Mouse (Mus musculus): ENCODE measurements around the gene Stox2.

Stox2 gene

GRCm38 (mm10) chr8:47351914-47352701 lies 94.1 kb downstream of the Stox2 start:
- DNase-seq: no peak

DNA sequence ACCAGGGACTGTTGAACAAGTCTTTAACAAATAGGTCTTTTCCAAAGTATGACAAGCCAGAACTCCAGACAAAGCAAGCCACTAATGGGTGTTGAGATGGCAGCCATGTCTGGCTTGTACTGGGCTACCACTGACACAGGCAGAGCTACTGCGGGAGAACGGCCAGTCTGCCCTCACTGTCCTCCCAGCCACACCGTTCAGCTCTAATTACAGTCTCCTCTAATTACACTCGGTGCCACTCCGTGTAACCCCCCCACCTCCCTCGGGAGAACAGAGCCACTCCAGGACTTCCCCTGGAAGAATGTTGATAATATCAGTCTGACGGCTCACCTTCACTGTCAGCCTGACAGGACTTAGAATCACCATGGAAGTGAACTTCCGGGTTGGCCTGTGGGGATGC lies 97.1 kb downstream of the Stox2 start:
- DNase-seq: no peak

DNA sequence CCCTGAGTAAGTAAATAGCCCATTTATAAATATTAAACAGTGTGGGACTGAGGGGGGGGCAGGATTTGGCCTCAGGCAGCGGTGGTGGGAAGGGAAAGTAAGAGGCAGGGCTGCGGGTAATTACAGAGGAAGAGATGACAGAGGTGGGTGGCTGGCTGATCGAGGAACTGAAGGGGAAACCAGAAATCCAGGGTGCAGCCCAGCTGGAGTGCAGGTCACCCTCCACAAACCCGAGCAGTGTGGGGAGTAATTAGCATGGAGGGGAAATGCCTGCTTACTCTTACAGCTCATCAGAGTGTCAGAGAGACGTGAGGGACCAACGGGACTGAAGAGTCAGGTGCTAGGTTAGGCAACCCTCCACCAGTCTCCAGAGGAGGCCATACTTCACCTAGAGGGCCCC lies 98.4 kb downstream of the Stox2 start:
- no peak for DNase-seq

DNA sequence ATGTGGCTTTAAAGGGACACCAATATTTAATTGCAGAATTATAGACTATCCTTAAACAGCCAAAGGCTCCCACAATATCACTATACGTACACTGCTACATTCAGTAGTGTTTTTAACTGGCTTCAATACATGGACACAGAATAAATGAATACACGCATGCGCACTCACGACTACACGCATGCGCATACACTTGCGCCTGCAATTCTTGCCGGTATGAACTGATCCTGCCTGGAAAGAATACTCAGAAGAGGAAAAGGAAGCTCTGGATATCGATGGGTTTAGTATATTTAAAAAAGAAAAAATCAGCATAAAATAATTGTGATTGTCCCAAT lies 100.4 kb downstream of the Stox2 start:
- DNase-seq: peak; percentile 87

GRCm38 (mm10) chr8:47345085-47345771 lies 100.9 kb downstream of the Stox2 start:
- DNase-seq: peak; percentile 25

DNA sequence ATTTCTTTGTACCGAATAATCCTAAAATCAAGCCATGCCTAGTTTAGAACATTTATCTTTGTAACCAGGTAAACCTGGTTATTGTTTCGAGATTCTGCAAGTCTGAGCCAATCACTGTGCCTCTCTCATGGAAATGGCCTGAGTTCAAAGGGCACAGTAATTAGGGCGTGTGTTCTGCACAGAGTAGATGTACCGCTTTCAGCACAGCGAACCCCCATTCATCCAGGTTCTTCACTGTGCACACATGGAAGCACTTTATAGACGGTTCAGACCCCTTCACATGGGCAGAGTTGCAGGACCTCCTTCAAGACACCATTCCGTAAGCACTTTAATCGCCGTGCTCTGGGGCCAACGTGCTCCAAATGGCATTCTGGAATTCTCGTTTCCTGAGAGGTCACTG lies 104.7 kb downstream of the Stox2 start:
- DNase-seq: no peak

DNA sequence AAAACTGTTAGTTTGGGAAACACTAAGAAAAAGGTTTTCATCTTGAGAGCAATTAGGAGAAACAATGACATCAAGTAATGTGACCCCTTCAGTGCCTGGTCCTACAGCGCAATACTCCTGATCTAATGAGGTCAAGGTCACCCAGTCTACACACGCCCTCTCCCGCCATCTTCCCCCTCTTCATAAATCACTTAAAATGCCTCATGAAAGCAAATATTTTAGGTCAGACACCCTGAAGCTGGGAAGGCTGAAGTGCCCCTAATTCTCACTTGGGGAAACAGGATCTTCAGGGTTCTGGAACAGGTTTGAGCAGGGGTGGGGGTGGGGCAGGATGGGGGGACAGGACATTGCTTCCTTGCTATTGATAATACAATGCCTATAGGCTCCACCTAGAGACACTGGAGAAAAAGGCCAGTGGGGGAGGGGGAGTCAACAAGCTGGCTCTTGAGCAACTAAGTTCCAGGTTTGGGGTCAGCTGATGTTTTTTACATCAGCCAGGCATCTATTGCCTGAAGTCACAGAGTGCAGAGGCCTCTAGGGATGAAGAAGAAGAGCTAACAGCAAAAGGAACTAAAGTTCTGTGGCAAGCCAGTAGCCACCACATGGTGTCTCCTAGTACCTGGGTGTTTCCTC lies 107.4 kb downstream of the Stox2 start:
- DNase-seq: no peak

DNA sequence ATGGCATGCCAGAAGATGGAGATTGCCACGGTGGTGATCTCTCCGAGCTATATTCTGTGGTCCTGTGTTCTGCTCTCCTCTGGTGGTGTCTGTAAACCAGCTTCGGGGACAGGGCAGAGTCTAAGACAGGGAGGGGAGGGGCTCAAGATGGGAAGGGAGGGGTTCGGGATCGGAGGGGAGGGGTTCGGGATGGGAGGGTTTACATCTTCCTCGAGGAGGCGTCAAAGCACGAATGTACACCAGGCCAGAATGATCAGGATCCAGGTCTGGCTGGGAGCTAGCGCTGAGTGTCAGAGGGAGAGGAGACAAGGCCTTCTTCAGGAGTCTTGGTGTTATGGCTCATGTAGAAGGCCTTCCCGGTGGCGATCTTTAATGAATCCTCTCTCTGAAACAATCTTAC lies 109.7 kb downstream of the Stox2 start:
- no peak for DNase-seq

- DNase-seq: no peak
Observed at GRCm38 (mm10) chr8:47335940-47336339, 110.2 kb downstream of the Stox2 start.

GRCm38 (mm10) chr8:47334223-47334757 lies 111.9 kb downstream of the Stox2 start:
- peak; percentile 94 for DNase-seq

GRCm38 (mm10) chr8:47332941-47333340 lies 113.2 kb downstream of the Stox2 start:
- no peak for DNase-seq

DNA sequence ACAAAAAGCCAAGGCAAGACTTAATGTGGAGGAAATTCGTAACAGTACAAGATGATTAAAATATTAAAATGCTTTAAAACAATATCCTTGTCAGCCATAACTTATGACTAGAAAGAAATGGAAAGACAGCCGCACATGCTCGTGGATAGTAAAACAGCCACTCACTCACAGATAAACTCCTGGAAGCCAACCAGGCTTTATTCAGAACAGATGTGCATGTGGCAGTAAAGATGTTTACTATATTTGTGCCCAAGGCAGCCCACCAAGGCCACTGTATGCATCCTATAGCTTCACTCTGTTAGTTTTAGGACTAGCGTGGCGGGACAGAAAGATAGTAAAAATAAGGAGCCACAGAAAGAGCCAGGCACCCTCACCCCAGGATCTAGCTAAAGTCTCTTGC lies 115.2 kb downstream of the Stox2 start:
- no peak for DNase-seq

GRCm38 (mm10) chr8:47326348-47326747 lies 119.8 kb downstream of the Stox2 start:
- DNase-seq: no peak

DNA sequence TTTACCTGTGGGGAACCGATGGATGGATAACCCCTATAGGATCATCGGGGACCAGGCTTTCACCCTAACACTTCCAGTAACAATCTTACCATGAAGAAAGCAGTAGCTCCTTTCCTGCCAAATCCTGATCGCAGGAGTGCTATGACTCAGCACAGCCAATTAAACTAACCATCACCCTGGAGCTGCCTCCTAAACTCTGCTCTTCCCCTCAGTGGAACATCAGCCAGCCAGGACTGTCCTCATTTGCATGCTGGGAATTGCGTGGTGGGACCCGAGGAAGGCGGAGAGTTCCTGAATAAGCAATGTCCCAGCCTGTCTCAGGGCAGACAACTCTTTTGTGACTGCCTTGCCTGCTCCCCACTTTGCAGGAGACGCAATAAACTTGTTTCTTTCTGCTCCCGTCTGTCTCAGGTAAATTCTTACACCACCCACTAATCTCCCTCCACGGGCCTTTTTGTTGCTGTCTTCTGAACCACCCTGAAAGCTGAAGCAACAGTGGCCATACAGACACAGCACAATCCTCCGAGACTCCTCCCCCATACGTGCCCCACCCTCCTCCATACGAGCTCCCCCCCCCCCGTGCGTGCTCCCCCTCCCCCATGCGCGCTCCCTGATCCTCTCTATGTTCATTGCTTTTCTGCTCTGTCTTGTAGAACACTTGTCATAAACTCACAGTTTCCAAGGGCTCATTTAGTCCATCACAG lies 121.9 kb downstream of the Stox2 start:
- no peak for DNase-seq

- DNase-seq: no peak
Observed at GRCm38 (mm10) chr8:47321282-47321681, 124.9 kb downstream of the Stox2 start.

GRCm38 (mm10) chr8:47320707-47321106 lies 125.5 kb downstream of the Stox2 start:
- DNase-seq: no peak

GRCm38 (mm10) chr8:47318468-47318867 lies 127.7 kb downstream of the Stox2 start:
- no peak for DNase-seq

DNA sequence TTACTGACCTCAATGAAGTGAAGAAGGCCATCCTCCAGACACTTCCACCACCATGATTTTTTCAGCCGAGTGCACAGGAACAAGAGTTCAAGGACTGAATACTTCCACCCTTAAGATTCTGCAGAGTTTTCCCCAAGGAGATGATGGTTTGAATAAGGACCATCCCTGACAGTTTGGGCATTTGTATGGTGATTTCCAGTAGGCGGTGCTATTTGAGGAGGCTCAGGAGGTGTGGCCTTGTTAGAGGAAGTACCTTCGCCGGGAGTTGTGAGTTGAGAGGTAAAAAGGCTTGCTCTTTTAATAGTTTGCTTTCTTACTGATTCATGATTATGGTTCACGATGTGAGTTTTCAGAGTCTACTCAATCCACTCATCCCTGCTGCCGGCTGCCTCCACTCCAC lies 138.0 kb downstream of the Stox2 start:
- DNase-seq: no peak

DNA sequence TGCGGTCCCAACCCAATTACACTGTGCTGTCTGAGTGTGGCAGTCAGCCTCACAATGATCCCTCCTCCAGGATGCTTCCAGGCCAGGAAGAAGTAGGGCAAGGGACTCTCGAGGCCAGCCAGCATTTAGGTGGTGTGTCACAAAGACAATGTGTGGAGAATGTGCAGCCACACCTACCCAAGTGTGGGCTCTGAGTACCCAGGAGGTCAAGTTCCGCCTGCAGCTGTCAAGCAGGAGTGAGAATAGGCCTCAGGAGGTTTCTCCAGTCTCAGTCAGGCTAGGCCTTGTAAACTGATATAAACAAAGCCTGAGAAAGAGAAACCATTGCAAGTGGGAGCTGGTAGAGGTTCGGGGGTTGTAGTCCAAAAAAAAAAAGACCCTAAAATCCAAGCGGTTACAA lies 139.8 kb downstream of the Stox2 start:
- DNase-seq: no peak

- DNase-seq: peak; percentile 41
Observed at GRCm38 (mm10) chr8:47305880-47306279, 140.3 kb downstream of the Stox2 start.

DNA sequence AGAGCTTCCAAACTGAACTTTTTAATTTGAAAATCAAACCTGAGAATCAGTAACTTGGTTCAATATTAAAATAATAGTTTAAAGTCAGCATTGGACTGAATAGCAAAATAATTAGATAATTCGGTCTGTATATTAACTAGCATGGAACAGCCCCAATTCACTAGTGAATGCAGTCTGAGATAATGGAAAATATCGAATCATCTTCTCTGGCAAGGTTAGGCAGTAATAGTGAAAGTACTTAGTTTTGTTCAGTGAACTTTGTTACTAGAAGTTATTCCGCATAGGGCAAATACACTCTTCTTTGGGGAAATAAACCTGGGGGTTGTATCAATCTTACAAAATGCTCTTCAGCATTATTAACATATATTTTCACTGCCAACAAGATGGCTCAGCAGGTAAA lies 147.7 kb downstream of the Stox2 start:
- no peak for DNase-seq

DNA sequence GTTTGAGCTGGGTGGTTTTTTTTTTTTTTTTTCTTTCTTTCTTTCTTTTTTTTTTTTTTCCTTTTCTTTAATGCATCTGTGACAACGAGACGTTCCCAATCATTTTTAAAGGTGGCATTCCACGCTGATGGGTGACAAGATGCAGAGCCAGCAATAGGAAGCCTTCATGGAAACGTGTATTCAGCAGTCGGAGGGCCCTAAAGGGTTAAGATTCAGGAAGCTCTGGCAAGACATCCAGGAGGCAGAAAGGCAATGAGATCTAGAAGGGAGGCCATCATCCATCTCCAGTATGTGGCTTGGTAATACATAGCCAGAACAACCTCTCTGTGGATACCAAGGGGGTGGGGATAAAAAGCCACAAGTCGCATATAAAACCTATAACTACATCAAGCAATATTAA lies 156.5 kb downstream of the Stox2 start:
- no peak for DNase-seq

DNA sequence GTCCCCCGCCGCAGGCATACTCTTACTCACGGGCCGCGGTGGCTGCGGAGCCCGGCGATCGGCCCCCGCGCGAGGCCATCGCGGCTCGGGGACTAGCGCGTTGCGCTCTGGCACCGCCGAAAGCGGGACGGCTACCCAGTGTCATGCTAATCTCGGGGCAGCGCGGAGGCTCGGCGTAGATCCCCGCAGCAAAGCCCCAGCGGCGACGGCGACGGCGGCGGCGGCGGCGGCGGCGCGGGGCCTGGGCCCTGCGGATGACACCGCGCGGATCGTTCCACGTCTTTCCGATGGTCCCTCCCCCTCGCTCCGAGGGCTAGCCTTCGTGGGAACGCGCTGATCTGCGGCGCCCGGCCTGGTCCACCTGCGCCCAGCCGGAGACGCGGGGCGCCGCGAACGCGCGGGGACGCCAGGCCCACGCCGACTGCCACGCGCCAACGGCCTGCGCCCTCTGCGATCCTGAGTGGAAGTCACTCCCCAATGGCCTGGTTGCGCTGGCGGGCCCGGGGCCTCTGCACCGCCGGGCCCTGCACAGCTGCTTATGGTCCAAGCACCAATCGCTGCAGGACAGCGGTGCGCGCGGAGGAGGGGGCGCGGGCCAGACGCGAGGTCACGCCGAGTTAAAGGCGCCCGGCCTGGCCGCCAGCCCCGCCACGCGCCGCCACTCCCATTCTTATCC lies 157.2 kb downstream of the Stox2 start:
- DNase-seq: peak; percentile 58

All from layer of hippocampus, adult 9-11 months (tissue).